Mouse (Mus musculus) myocyte (in vitro differentiated cells): Measurements from ENCODE around the gene Zfp575.

Experiments used
- CEBPB ChIP-seq: IDR thresholded peaks from 2 replicates; pipeline ENCODE4 v1.6.1; 2011; ENCODE audit warnings: mild to moderate bottlenecking, moderate library complexity; ENCODE audit not compliant: poor library complexity, insufficient read depth, severe bottlenecking
- E2F4 ChIP-seq: IDR thresholded peaks from one replicate; pipeline ENCODE4 v1.6.1; 2011; ENCODE audit warnings: mild to moderate bottlenecking, control low read depth, moderate library complexity; ENCODE audit not compliant: insufficient read depth
- MAX ChIP-seq: IDR thresholded peaks from one replicate; pipeline ENCODE4 v1.6.1; 2011; ENCODE audit warnings: low read depth, mild to moderate bottlenecking, control low read depth
- POLR2A ChIP-seq: IDR thresholded peaks from one replicate; pipeline ENCODE4 v1.6.1; 2011; ENCODE audit warnings: low read depth, mild to moderate bottlenecking, control low read depth, moderate library complexity; ENCODE audit not compliant: insufficient read length
- POLR2AphosphoS2 ChIP-seq: IDR thresholded peaks from one replicate; pipeline ENCODE4 v1.6.1; 2011; ENCODE audit warnings: low read depth, control low read depth; ENCODE audit not compliant: insufficient read length
- SRF ChIP-seq: IDR thresholded peaks from one replicate; pipeline ENCODE4 v1.6.1; 2011; ENCODE audit warnings: low read depth; ENCODE audit not compliant: control insufficient read depth, insufficient read length
- TCF12 ChIP-seq: IDR thresholded peaks from one replicate; pipeline ENCODE4 v1.6.1; 2011; ENCODE audit warnings: mild to moderate bottlenecking, control low read depth; ENCODE audit not compliant: poor library complexity, insufficient read depth, severe bottlenecking
- TCF3 ChIP-seq: IDR thresholded peaks from one replicate; pipeline ENCODE4 v1.6.1; 2011; ENCODE audit warnings: low read depth, control low read depth; ENCODE audit not compliant: insufficient read length
- USF1 ChIP-seq: IDR thresholded peaks from one replicate; pipeline ENCODE4 v1.6.1; 2011; ENCODE audit warnings: low read depth, mild to moderate bottlenecking, control low read depth, moderate library complexity

GRCm38 (mm10) chr7:24600941-24601597, 13.6 kb upstream of the Zfp575 start:
- TF ChIP-seq POLR2A (no peak), SRF (no peak), CEBPB (no peak), MAX (no peak), USF1 (no peak), TCF3 (no peak), POLR2AphosphoS2 (no peak), E2F4 (no peak), TCF12 (no peak)
